Mouse (Mus musculus) spleen, postnatal 14 days (tissue): ENCODE data around the gene Cacng2.
"Not testable (repeated sequence)": the region's sequence is repeated elsewhere in the genome, so short reads cannot be mapped to it uniquely, and the experiment has no call there.

ENCODE experiments used
- DNase-seq, 2 experiments: peaks; one replicate each; pipeline ENCODE4 v3.0.0; 2021 to 2022; ENCODE audit warnings: low spot score in 2 of 2

Cacng2 gene

DNA sequence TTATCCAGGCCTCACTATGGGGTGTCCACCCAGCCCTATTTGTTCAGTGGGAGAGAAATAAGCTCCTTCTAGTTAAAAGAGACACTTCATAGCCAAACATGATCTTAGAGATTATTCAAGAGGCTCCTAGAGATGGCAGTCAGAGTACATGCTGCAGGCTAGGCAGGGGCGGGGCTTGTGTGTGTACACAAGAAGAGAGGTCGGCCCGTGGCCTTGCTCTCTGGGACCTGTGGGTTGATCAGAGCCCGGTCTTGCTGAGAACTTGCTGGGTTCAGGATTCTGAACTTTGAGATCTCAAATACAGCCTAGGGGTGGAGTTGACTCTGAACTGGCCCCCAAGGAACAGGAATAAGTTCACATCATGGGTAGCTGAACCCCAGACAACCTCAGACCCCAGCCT is 95.6 kb downstream of the Cacng2 start:
- no peak for DNase-seq

- DNase-seq = no peak
Observed at GRCm38 (mm10) chr15:78014046-78014445, 105.8 kb downstream of the Cacng2 start.

DNA sequence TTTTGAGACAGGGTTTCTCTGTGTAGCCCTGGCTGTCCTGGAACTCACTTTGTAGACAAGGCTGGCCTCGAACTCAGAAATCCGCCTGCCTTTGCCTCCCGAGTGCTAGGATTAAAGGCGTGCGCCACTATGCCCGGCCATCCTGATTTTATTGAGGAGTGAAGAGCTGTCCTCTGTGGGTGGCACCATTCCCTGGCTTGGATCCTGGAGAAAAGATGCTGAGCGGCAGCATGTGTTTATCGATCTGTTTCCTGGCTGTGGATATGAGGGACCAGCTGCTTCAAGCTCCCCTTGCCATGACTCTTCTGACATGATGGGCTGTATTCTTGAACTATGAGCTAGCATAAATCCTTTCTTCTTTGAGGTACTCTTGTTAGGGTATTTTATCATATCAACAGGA is 111.6 kb downstream of the Cacng2 start:
- DNase-seq = not testable (repeated sequence)

- DNase-seq = no peak
Observed at GRCm38 (mm10) chr15:78003929-78004328, 115.9 kb downstream of the Cacng2 start.

- no peak for DNase-seq
Observed at GRCm38 (mm10) chr15:78001400-78001799, 118.4 kb downstream of the Cacng2 start.

GRCm38 (mm10) chr15:77988541-77988940 is 131.3 kb downstream of the Cacng2 start:
- no peak for DNase-seq

- no peak for DNase-seq
Observed at GRCm38 (mm10) chr15:77983391-77983790, 136.4 kb downstream of the Cacng2 start.

GRCm38 (mm10) chr15:77982195-77982939 is 137.5 kb downstream of the Cacng2 start:
- peak in 1 of 2 experiments; percentile 59 for DNase-seq

- DNase-seq = no peak
Observed at GRCm38 (mm10) chr15:77981181-77981680, 138.6 kb downstream of the Cacng2 start.

DNA sequence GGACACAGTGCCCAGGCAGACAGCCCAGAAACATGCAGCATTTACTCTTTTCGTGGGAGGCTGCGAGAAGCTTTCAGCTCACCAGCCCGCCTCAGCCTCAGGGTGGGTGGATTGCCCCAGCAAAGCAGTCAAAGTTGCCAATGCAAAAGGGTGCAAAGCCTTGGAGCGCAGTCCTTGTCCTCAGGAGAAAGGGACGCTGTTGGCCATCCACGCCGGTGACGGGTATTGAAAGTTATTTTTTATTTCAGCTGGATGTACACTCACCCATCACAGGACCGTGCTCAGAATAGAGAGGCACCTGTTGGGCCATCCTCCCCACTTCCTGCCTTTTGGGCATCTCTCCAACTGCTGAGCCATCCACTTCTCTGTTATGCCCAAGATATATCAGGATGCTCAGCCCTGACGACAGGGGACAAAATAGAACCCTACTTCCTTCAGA is 140.4 kb downstream of the Cacng2 start:
- DNase-seq = no peak

DNA sequence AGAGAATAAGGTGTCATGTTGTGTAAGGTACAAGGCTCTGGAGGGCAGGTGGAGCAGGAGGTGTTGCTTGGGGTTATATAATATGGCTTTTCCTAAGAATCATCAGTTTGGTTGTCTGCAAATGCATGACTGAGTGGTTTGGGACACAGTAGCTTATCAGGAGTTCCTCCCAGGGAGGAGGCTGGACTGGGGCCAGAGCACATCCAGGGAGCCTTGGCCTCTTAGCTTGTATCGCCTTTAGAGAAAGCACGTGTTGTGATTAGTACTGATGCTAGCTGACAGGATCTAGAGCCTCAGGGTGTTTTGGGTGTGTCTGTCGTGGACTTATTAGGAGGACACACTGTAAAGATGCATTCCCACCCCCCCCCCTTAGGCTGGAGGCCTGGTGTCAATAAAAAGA is 142.2 kb downstream of the Cacng2 start:
- DNase-seq = no peak

- no peak for DNase-seq
Observed at GRCm38 (mm10) chr15:77974165-77974841, 145.5 kb downstream of the Cacng2 start.

- DNase-seq = peak; percentile 94 to 96
Observed at GRCm38 (mm10) chr15:77970470-77971292, 149.1 kb downstream of the Cacng2 start, which contains the start of gene Eif3d. Gene Eif3d (minus strand): TSS chr15:77970813.

- no peak for DNase-seq
Observed at GRCm38 (mm10) chr15:77969940-77970469, 149.8 kb downstream of the Cacng2 start.

GRCm38 (mm10) chr15:77965117-77965528 is 154.7 kb downstream of the Cacng2 start:
- no peak for DNase-seq

- DNase-seq = no peak
Observed at GRCm38 (mm10) chr15:77962447-77962846, 157.4 kb downstream of the Cacng2 start.

GRCm38 (mm10) chr15:77960693-77961092 is 159.1 kb downstream of the Cacng2 start:
- DNase-seq = no peak

DNA sequence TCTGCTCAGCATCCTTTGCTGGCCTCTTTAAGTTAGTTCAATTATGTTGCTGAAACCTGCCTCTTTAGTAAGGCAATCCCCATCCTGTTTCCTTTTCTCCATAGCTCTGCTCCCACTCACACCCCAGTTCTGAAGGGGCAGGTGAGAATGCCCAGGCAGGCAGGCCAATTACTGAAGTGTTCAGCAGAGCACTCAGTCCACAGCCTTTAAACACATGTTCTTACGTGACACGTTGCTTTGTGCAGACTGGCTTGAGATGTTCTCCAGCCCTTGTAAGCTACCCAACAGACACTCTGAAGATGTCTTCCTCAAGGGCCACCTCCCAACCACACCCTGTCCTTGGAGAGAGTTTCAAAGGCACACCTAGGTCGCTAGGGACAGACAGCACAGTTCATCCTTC is 161.8 kb downstream of the Cacng2 start:
- no peak for DNase-seq

GRCm38 (mm10) chr15:77957625-77958024 is 162.2 kb downstream of the Cacng2 start:
- DNase-seq = no peak

GRCm38 (mm10) chr15:77956404-77956901 is 163.4 kb downstream of the Cacng2 start, which contains the start of gene Foxred2:
Gene Foxred2 (minus strand): TSS chr15:77956722.
- peak; percentile 61 to 76 for DNase-seq
